Mouse (Mus musculus) spleen, adult 12 weeks (tissue): Measurements from ENCODE around the gene Med29.

Source experiments
- DNase-seq: peaks from one replicate; pipeline ENCODE4 v3.0.0; 2022; ENCODE audit warnings: low spot score

Med29 gene

DNA sequence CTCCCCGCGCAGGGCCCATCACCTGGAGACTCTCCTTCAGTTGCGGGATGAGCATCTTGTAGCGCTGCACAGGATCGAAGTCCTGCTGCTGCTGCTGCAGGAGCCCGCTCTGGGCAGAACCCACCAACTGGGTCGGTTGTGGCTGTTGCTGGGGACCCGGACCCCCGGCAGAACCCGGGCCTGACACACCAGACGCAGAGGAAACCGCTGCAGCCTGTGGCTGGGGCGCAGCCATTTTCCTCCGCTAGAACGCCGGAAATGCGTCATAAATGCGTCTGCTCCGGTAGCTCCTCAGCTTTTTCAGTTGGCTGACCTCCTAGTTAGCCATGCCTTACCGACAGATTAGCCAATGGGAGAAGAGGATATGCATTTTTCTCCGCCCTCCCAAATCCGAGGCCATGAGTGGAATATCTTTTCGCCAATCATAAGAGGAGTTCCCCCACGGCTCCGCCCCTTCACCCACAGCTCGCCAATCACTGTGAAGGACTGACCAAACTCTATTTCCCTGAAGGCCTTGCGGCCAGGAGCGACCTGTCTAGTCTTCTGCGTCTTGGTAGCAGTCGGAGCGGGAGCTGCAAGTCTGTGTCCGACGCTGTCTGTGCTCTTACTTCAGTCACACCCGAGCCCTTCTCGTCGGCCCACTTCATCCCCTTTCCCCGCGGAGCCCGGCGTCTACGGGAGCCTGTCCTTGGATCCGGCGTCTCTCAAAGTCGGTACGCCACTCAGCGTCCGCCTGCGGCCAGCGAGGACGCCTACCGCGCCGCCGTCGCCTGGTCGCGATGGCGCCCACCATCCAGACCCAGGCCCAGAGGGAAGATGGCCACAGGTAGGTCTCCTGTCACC, at the start of gene Med29, which contains the start of gene Paf1:
Gene Med29 (minus strand): TSS at position 280 of the 843 bp plus-strand sequence.
Gene Paf1 (plus strand): TSS at position 523 of the 843 bp plus-strand sequence.
- DNase-seq: peak; percentile 93

DNA sequence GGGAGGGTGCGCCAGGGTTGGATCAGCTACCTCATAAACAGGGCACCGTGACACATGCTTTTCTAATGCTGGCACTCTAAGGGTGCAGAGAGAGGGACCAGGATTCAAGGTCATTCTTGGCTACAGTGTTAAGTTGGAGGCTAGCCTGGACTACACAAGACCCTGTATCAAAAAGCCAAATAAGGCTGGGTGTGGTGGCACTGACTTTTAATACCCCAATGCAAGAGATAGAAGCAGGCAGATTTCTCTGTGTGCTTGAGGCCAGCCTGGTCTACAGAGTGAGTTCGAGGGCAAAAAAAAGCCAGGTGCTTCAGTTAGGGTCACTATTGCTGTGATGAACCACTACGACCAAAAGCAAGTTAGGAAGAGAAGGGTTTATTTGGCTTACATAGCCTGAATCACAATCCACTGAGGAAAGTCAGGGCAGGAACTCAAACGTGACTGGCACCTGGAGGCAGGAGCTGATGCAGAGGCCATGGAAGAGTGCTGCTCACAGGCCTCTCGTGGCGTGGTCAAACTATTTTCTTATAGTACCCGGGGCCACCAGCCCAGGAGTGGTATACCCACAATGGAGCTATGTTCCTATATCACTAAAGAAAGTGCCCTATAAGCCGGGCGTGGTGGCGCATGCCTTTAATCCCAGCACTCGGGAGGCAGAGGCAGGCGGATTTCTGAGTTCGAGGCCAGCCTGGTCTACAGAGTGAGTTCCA, 49.4 kb upstream of the Med29 start:
- DNase-seq: no peak

GRCm38 (mm10) chr7:28440739-28441138, 48.2 kb upstream of the Med29 start:
- peak; percentile 51 for DNase-seq

GRCm38 (mm10) chr7:28438771-28439170, 46.3 kb upstream of the Med29 start:
- DNase-seq: no peak

DNA sequence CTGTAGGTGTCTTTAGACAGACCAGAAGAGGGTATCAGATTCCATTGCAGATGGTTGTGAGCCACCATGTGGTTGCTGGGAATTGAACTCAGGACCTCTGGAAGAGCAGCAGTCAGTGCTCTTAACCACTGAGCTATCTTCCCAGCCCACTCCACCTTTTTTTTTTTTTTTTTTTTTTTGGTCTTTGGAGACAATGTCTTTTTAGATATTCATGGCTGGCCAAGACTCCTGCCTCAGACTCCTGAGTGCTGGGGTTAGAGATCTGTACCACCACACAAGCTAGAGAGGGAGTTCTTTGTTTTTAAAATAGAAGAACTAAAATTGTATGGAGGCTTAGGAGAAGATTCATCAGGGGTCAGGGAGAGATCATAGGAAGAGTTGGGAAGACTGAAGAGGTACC, 45.5 kb upstream of the Med29 start:
- DNase-seq: no peak

GRCm38 (mm10) chr7:28436932-28437570, 44.5 kb upstream of the Med29 start, which contains the start of gene Gmfg:
Gmfg (plus strand) TSS chr7:28437447.
- DNase-seq: peak; percentile 80

DNA sequence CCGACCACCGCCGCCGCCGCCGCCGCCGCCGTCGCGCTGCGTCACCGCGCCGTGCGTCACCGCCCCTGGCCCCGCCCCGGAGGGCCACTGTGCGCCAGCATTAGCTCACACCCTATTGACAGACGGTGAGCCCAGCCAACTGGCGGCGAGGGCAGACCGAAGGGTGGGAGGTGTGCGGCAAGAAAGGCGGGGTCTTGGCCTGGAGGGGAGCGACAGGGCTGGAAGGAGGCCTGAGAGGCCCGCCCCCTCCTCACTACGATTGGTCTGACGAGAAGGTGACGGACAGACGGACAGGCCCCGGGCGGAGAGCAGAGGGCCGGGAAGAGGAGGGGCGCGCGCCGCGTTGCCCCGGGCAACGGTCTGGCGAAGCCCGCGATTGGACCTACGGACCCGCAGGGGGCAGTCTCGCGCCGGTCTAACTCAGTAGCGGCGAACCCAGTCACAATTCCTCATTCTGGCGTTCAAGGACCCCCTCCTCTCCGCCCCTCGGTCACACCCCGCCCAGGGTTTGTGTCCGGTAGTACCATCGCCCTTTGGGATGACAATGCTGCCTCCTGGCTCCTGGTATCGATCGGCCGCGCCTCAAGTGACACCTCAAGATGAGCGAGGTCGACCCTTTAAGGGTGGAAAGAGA, 43.9 kb upstream of the Med29 start:
- DNase-seq: peak; percentile 99

DNA sequence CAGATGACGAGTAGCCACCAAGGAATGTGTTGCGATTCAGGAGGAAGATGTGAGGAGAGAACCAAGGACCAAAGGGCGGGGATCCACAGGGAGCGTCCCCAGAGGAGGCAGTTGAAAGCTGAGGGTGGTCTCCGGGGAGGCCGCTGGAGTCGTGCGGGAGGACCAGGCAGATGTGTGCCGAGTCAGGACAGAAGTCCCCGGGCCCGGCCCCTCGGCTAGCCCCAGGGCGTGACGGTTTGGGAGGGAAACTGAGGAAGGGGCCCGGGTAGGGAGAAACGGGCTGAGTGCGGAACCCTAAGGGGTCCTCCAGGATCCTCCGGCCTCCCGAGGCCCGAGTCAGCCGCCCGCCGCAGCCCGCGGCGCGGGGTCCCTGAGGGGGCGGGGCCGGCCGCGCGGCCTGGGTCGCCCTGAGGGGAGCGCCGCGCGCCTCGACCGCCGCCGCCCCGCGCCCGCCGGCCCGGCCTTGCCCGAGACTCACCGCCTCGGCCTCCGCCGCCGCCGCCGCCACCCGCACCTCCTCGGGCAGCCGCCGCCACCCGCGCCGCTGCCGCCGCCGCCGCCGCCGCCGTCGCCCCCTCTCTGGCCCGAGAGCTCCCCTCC, 43.3 kb upstream of the Med29 start:
- DNase-seq: no peak

DNA sequence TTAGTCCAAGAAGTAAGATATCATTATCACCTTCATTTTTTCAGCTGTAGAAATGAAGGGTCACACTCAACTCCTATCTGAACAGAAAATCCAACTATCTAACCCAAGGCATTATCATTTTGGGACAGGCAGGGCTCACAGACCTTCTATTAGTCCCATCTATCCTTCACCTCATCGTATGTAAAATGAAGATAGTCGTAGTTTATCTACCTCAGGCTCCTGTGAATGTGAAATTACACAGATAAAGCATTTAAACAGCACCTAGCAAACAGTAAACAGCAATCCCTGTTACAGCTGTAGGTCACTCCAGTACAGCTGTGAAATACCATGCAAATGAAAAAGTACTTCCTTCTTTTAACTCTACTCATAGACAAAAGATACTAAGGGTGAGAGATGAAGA, 39.7 kb upstream of the Med29 start:
- no peak for DNase-seq

DNA sequence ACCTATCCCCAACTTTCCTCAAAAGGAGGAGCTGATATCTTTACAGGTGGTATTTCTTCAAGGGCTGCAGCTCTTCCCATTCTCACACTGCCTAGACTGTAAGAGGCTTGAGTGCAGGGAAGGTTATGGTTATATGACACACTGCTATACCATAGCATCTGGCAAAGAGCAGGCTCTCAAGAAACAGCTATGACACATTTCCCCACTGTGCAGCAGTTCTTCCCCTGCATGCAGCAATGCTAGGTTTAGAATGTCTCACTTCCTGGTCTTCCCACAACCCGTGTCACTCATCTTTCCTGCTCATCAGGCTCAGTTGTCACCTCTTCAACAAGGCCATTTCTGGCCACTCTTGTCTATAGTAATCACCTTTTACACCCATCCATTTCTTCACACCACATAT, 38.0 kb upstream of the Med29 start:
- no peak for DNase-seq

GRCm38 (mm10) chr7:28427738-28428137, 35.2 kb upstream of the Med29 start:
- DNase-seq: no peak

DNA sequence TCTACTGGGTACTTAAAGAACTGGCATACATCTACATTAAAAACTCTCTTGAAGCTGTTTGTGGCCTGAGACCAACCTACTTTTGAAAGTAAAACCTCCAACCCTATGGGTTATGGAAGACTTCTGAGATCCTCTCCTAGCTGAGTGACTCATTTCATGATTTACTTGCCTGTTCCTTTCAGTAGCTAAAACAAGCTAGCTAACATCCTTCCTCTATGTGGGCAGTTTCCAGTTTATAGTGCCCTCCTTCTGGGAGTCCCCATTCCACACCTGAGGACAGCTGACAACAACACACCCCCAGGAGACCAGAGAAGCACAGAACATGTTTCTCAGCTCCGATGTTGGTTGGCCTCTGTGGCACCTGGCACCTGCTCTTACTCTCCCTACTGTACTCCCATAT, 30.5 kb upstream of the Med29 start:
- no peak for DNase-seq

GRCm38 (mm10) chr7:28419416-28419815, 26.9 kb upstream of the Med29 start:
- no peak for DNase-seq

DNA sequence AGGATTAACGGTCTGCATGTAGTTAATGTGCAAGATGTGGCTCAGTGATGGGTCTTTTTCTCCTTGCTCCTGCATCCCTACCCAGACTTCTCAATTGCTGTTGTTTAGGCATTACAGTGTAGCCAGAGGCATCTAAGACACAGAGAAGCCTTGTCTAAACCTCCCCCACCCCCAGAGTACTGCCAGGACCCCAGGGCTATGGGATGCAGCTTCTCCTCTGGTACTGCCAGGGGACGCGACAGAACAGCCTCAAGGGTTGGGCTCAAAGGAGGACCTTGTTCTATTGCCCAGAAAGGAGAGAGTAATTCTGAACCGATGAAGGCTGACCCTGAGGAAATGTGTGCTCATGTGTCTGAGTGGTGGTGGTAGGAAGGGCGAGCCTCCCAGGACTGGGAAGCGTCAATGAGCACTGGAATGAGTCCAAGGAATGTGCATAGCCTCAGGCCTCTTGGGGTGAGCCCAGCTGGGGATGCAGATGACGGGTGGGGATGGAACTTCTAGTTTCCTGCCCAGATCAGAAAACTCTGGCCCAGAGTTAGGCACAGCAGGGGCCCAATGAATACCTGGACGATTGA, 25.7 kb upstream of the Med29 start:
- DNase-seq: no peak

GRCm38 (mm10) chr7:28417368-28417767, 24.9 kb upstream of the Med29 start:
- DNase-seq: no peak

DNA sequence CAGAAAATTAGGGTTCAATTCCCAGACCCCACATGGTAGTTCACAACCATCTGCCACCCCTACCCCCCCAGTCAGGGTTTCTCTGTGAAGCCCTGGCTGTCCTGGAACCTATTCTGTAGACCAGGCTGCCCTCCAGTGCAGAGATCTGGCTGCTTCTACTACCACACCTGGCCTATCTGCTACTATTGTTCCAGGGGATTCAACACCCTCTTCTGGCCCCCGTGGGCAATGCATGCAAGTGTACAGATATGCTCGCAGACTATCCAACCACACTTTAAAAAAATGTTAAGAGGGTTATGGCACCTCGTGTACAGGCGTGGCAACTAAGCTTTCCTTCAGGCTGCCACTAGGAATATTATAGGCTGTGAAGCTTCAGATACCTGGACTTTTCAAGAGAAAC, 20.3 kb upstream of the Med29 start:
- DNase-seq: no peak

GRCm38 (mm10) chr7:28410841-28411475, 18.4 kb upstream of the Med29 start:
- no peak for DNase-seq

GRCm38 (mm10) chr7:28401942-28402341, 9.4 kb upstream of the Med29 start:
- no peak for DNase-seq

- DNase-seq: no peak
These were observed 8.5 kb upstream of the Med29 start for GRCm38 (mm10) chr7:28401030-28401429.

DNA sequence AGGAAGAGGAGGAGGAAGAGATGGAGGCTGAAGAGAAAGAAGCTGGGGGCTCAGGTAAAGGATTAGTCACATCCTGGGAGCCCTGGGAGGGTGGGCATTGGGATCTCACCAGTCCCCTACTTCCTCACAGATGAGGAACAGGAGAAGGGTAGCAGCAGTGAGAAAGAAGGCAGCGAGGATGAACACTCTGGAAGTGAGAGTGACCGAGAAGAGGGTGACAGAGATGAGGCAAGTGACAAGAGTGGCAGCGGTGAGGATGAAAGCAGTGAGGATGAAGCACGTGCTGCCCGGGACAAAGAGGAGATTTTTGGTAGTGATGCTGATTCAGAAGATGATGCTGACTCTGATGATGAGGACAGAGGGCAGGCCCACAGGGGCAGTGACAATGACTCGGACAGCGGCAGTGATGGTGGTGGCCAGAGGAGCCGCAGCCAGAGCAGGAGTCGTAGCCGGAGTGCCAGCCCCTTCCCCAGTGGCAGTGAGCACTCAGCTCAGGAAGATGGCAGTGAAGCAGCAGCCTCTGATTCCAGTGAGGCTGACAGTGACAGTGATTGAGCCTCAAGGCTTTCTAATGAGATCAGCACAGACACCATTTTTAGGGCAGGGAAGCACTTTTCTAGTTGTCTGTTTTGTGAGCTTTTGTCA, 6.3 kb upstream of the Med29 start:
- no peak for DNase-seq

DNA sequence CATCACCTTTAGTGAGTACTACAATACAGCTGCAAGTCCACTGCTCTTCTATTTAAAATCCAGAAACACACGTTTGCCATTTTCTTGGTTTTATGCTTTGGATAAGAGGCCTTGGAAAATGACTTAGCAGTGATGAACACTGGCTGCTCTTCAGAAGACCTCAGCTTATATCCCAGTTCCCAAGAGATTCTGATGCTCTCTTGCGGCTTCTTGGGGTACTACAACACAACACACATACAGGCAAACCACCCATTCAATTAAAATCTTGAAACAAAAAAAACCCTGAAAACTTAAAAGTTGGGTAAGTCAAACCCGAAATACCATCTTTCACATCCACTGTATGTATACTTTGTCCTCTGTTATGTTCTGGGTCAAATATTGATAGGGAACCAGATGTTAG, 5.5 kb upstream of the Med29 start:
- no peak for DNase-seq
